Mouse (Mus musculus) CH12.LX (cell line): ENCODE results near the gene Atp5j. TPM values are rescaled to one million over a fixed set of nuclear protein-coding genes. Genes with fewer than 3 reads are reported as not detected.

Experiments
- DNase-seq: peaks from one replicate; pipeline ENCODE4 v3.0.0-alpha.2; 2013; ENCODE audit errors: extremely low read depth
- H3K27ac ChIP-seq: 2 replicates; pipeline ENCODE4 v1.5.1; 2012; ENCODE audit warnings: low read depth, mild to moderate bottlenecking, control low read depth, moderate library complexity; ENCODE audit not compliant: insufficient read depth
- H3K27me3 ChIP-seq: replicated peaks from 2 replicates; pipeline ENCODE3; 2012; ENCODE audit warnings: inconsistent platforms
- H3K36me3 ChIP-seq, 2 experiments: replicated peaks in 1 of 2; 2 replicates each; pipeline versions ENCODE3 to v1.6.1; 2012; ENCODE audit warnings: inconsistent platforms in 1 of 2, low read length in 1 of 2, mild to moderate bottlenecking in 1 of 2, mixed read lengths in 1 of 2, moderate library complexity in 1 of 2; ENCODE audit not compliant: control insufficient read depth in 1 of 2, insufficient read depth in 1 of 2
- H3K4me1 ChIP-seq, 2 experiments: 2 replicates each; pipeline ENCODE4 v1.6.1; 2012; ENCODE audit warnings: inconsistent platforms in 1 of 2, moderate library complexity in 1 of 2; ENCODE audit not compliant: insufficient read depth in 2 of 2, control insufficient read depth in 1 of 2
- H3K4me2 ChIP-seq: 2 replicates; pipeline ENCODE4 v1.6.1; 2012; ENCODE audit warnings: low read depth, mild to moderate bottlenecking, control low read depth; ENCODE audit not compliant: poor library complexity, insufficient read depth, severe bottlenecking
- H3K4me3 ChIP-seq, 3 experiments: fragments of 150-350 bp in 1 of 3; sonication (generic) in 1 of 3; replicated peaks in 1 of 3; 2 replicates each; pipeline versions ENCODE3 to v1.5.1; 2011 to 2012; ENCODE audit warnings: low read depth in 2 of 3, low read length in 2 of 3, mild to moderate bottlenecking in 2 of 3, moderate library complexity in 2 of 3, control low read depth in 1 of 3, improper control_type of control experiment in 1 of 3, inconsistent platforms in 1 of 3, mixed read lengths in 1 of 3; ENCODE audit not compliant: poor library complexity in 1 of 3
- H3K79me2 ChIP-seq: replicated peaks from 2 replicates; pipeline ENCODE4 v1.6.1; 2012; ENCODE audit warnings: mild to moderate bottlenecking, moderate library complexity; ENCODE audit not compliant: control insufficient read depth, poor library complexity, insufficient read depth, severe bottlenecking; ENCODE audit errors: extremely low read depth
- H3K9ac ChIP-seq: 2 replicates; pipeline ENCODE4 v1.6.1; 2012; ENCODE audit warnings: low read depth, mild to moderate bottlenecking, control low read depth, moderate library complexity; ENCODE audit not compliant: insufficient read depth
- H3K9me3 ChIP-seq: replicated peaks from 2 replicates; pipeline ENCODE3; 2012; ENCODE audit warnings: low read length, inconsistent platforms, mixed read lengths
- BHLHE40 ChIP-seq: IDR thresholded peaks from 2 replicates; pipeline ENCODE4 v1.6.1; 2011; ENCODE audit warnings: mild to moderate bottlenecking, low read depth, low read length, improper control_type of control experiment
- CHD2 ChIP-seq: IDR thresholded peaks from 2 replicates; pipeline ENCODE4 v1.6.1; 2011; ENCODE audit warnings: low read length, improper control_type of control experiment
- E2F4 ChIP-seq: IDR thresholded peaks from 2 replicates; pipeline ENCODE4 v1.6.1; 2011; ENCODE audit warnings: low read depth, low read length, improper control_type of control experiment; ENCODE audit not compliant: insufficient replicate concordance
- ELF1 ChIP-seq: IDR thresholded peaks from 2 replicates; pipeline ENCODE4 v1.6.1; 2014; ENCODE audit warnings: low read depth, mild to moderate bottlenecking, inconsistent platforms, low read length, improper control_type of control experiment
- EP300 ChIP-seq: IDR thresholded peaks from 2 replicates; pipeline ENCODE4 v1.6.1; 2011; ENCODE audit warnings: low read length, improper control_type of control experiment
- ETS1 ChIP-seq: conservative IDR thresholded peaks from 2 replicates; pipeline ENCODE4 v1.6.1; 2012; ENCODE audit warnings: low read depth, mild to moderate bottlenecking, inconsistent platforms, low read length, improper control_type of control experiment, moderate library complexity
- IRF4 ChIP-seq: IDR thresholded peaks from 2 replicates; pipeline ENCODE4 v1.6.1; 2014; ENCODE audit warnings: low read depth, mild to moderate bottlenecking, inconsistent platforms, low read length, improper control_type of control experiment
- KAT2A ChIP-seq: IDR thresholded peaks from 2 replicates; pipeline ENCODE4 v1.6.1; 2012; ENCODE audit warnings: low read length, improper control_type of control experiment, inconsistent platforms; ENCODE audit not compliant: insufficient replicate concordance
- MAFK ChIP-seq: IDR thresholded peaks from 2 replicates; pipeline ENCODE4 v1.6.1; 2011; ENCODE audit warnings: low read length, improper control_type of control experiment; ENCODE audit not compliant: insufficient replicate concordance
- MAX ChIP-seq: IDR thresholded peaks from 2 replicates; pipeline ENCODE4 v1.6.1; 2011; ENCODE audit warnings: low read length, improper control_type of control experiment
- MAZ ChIP-seq: IDR thresholded peaks from 2 replicates; pipeline ENCODE4 v1.6.1; 2012; ENCODE audit warnings: low read depth, mild to moderate bottlenecking, inconsistent platforms, low read length, improper control_type of control experiment, moderate library complexity
- MXI1 ChIP-seq: IDR thresholded peaks from 2 replicates; pipeline ENCODE4 v1.6.1; 2011; ENCODE audit warnings: mild to moderate bottlenecking, low read depth, low read length, improper control_type of control experiment
- MYC ChIP-seq: IDR thresholded peaks from 2 replicates; pipeline ENCODE4 v1.6.1; 2011; ENCODE audit warnings: low read depth, mild to moderate bottlenecking, improper control_type of control experiment, low read length
- NRF1 ChIP-seq: IDR thresholded peaks from 2 replicates; pipeline ENCODE4 v1.6.1; 2014; ENCODE audit warnings: low read depth, mild to moderate bottlenecking, inconsistent platforms, low read length, improper control_type of control experiment, moderate library complexity
- PAX5 ChIP-seq: IDR thresholded peaks from 2 replicates; pipeline ENCODE4 v1.6.1; 2012; ENCODE audit warnings: low read length, inconsistent platforms, mixed read lengths
- RAD21 ChIP-seq: IDR thresholded peaks from 2 replicates; pipeline ENCODE4 v1.6.1; 2011; ENCODE audit warnings: low read depth, mild to moderate bottlenecking, low read length, improper control_type of control experiment, moderate library complexity
- SIN3A ChIP-seq: IDR thresholded peaks from 2 replicates; pipeline ENCODE4 v1.6.1; 2012; ENCODE audit warnings: low read length, improper control_type of control experiment, inconsistent platforms
- TBP ChIP-seq: conservative IDR thresholded peaks from 2 replicates; pipeline ENCODE4 v1.6.1; 2011; ENCODE audit warnings: low read depth, low read length, improper control_type of control experiment
- UBTF ChIP-seq: IDR thresholded peaks from 2 replicates; pipeline ENCODE4 v1.6.1; 2012; ENCODE audit warnings: low read depth, mild to moderate bottlenecking, inconsistent platforms, low read length, improper control_type of control experiment, moderate library complexity
- USF1 ChIP-seq: IDR thresholded peaks from 2 replicates; pipeline ENCODE4 v1.6.1; 2014; ENCODE audit warnings: low read depth, mild to moderate bottlenecking, inconsistent platforms, low read length, improper control_type of control experiment
- ZC3H11A ChIP-seq: IDR thresholded peaks from 2 replicates; pipeline ENCODE4 v1.6.1; 2012; ENCODE audit warnings: low read depth, mild to moderate bottlenecking, inconsistent platforms, low read length, improper control_type of control experiment
- ZKSCAN1 ChIP-seq: IDR thresholded peaks from 2 replicates; pipeline ENCODE4 v1.6.1; 2012; ENCODE audit warnings: low read depth, inconsistent platforms, low read length, improper control_type of control experiment, borderline replicate concordance
- ZMIZ1 ChIP-seq: IDR thresholded peaks from 2 replicates; pipeline ENCODE4 v1.6.1; 2012; ENCODE audit warnings: low read depth, mild to moderate bottlenecking, inconsistent platforms, low read length, improper control_type of control experiment
- dilution Hi-C: fragments of 300-500 bp; cut with MboI; formaldehyde crosslinking; loops from 2 replicates; pipeline ENCODE4 v1.14.3; 2020; ENCODE audit warnings: low sequenced_read_pairs; ENCODE audit not compliant: extremely low pct_unique_long_range_greater_than_20kb, extremely low pct_ligation_motif_present
- in situ Hi-C: fragments of 300-500 bp; cut with MboI; formaldehyde crosslinking; loops from 3 replicates; pipeline ENCODE4 v1.14.3; 2019; ENCODE audit warnings: low sequenced_read_pairs, low pct_ligation_motif_present, low pct_unique_long_range_greater_than_20kb, mixed read lengths
- polyA plus RNA-seq: library from polyadenylated mRNA; unstranded; fragments of >175 nt; gene quantifications from 2 replicates; pipeline ENCODE4 v1.2.1, GENCODE M21; 2012; ENCODE audit warnings: low read depth; ENCODE audit not compliant: insufficient read length
- total RNA-seq, 2 experiments: library from RNA; depleted of rRNA; stranded (reverse); fragments of 300-350 nt in 1 of 2; fragments of >200 nt in 1 of 2; gene quantifications; 2 replicates each; pipeline ENCODE4 v1.2.3; 2012 to 2014

Gene Atp5j
- total and polyA plus RNA-seq, 3 experiments: 223 to 485 (median 277) TPM

- peaks cover 0 to 4% of the 10 kb centered on the region in 2 experiments for H3K36me3 ChIP-seq
- 0 out of 2 replicates have a peak overlapping the region, but pooled peaks have one; percentile 23 for H3K4me2 ChIP-seq
- dilution Hi-C loops: no loop called here
- H3K9ac ChIP-seq: no peak overlapping the region
- in situ Hi-C loops: no loop called here
- no peak for DNase-seq
- no peaks in the 10 kb centered on the region for H3K27me3 ChIP-seq
- no peaks in the 10 kb centered on the region for H3K79me2 ChIP-seq
- peaks cover 0 to 14% of the 10 kb centered on the region in 2 experiments; a peak in 2 of 4 replicates for H3K4me1 ChIP-seq
- H3K4me3 ChIP-seq: no peak overlapping the region
- no peak overlapping the region for H3K27ac ChIP-seq
- TF ChIP-seq NRF1 (no peak), ZKSCAN1 (no peak), ETS1 (no peak), CHD2 (no peak), SIN3A (no peak), MXI1 (no peak), USF1 (no peak), MAFK (no peak)
- TF ChIP-seq, all 38 proteins: peak for 0
- H3K9me3 ChIP-seq: no peaks in the 10 kb centered on the region
Measured at GRCm38 (mm10) chr16:84814511-84814910, 20.9 kb downstream of the Atp5j start.

GRCm38 (mm10) chr16:84813852-84814251 lies 21.6 kb downstream of the Atp5j start:
- in situ Hi-C loops: no loop called here
- no peak for DNase-seq
- Histone ChIP-seq H3K4me3 (no peak overlapping the region), H3K4me1 (peaks cover 0 to 14% of the 10 kb centered on the region in 2 experiments; a peak in 2 of 4 replicates), H3K9ac (no peak overlapping the region), H3K4me2 (no peak overlapping the region), H3K36me3 (peaks cover 0 to 2% of the 10 kb centered on the region in 2 experiments), H3K9me3 (no peaks in the 10 kb centered on the region), H3K79me2 (no peaks in the 10 kb centered on the region), H3K27ac (no peak overlapping the region), H3K27me3 (no peaks in the 10 kb centered on the region)
- no peak for TF ChIP-seq UBTF
- TF ChIP-seq MAX: no peak
- no peak for TF ChIP-seq KAT2A
- TF ChIP-seq MYC: no peak
- TF ChIP-seq RAD21: no peak
- no peak for TF ChIP-seq MAFK
- no peak for TF ChIP-seq BHLHE40
- TF ChIP-seq IRF4: no peak
- no peak for TF ChIP-seq ZC3H11A
- TF ChIP-seq MAZ: no peak
- no peak for TF ChIP-seq ETS1
- TF ChIP-seq PAX5: no peak
- TF ChIP-seq TBP: no peak
- no peak for TF ChIP-seq EP300
- TF ChIP-seq ZMIZ1: no peak
- TF ChIP-seq E2F4: no peak
- no peak for TF ChIP-seq MXI1
- no peak for TF ChIP-seq ELF1
- dilution Hi-C loops: no loop called here
